Mouse (Mus musculus): ENCODE measurements around the gene Pfdn5. TPM values are rescaled to one million over a fixed set of nuclear protein-coding genes. Genes with fewer than 3 reads are reported as not detected.

Gene Pfdn5
- polyA plus RNA-seq (2014; fragmentation: Nextera tagmentation; extraction: Ambion mirVana) = 236 and 254 TPM in 2 replicates

GRCm38 (mm10) chr15:102326022-102326576 lies at the start of gene Pfdn5:
Gene Pfdn5, plus strand, starts transcription at chr15:102326116.
- under 1% methylated on average over 40 of the region's 40 CpGs for WGBS
- H3K36me3 ChIP-seq (ENCODE audit: control insufficient read depth, insufficient read depth, low read length) = peaks cover 28% of the 10 kb centered on the region

GRCm38 (mm10) chr15:102278726-102279091 lies 47.2 kb upstream of the Pfdn5 start:
- Histone ChIP-seq H3K27ac (ENCODE audit: low read depth, low read length) (peak overlapping the region; percentile 79), H3K9me3 (ENCODE audit: control insufficient read depth, low read length) (no peaks in the 10 kb centered on the region), H3K27me3 (replicated peaks; ENCODE audit: control insufficient read depth, insufficient read depth, low read length) (no peaks in the 10 kb centered on the region), H3K4me1 (replicated peaks; ENCODE audit: control insufficient read depth, insufficient read depth, low read length) (peaks cover 28% of the 10 kb centered on the region), H3K4me3 (ENCODE audit: low read depth, low read length) (peak overlapping the region; percentile 91), H3K36me3 (ENCODE audit: control insufficient read depth, insufficient read depth, low read length) (peaks cover 9% of the 10 kb centered on the region), H3K9ac (ENCODE audit: low read depth, low read length) (peak overlapping the region; percentile 84), H3K4me2 (peak overlapping the region; percentile 95)
- no peak for ATAC-seq (replicated peaks; ENCODE audit: low FRiP score)
- 17% methylated on average over 7 of the region's 7 CpGs for WGBS
- no peak for DNase-seq (ENCODE audit: low spot score)

More at GRCm38 (mm10) chr15:102326022-102326576, at the start of gene Pfdn5:
- peak; percentile 92 for ATAC-seq (replicated peaks; ENCODE audit: low FRiP score)
- H3K4me3 ChIP-seq (ENCODE audit: low read depth, low read length) = peak within 1 kb of the TSS; percentile 90
- H3K4me2 ChIP-seq = peak within 1 kb of the TSS; percentile 76
- H3K4me1 ChIP-seq (replicated peaks; ENCODE audit: control insufficient read depth, insufficient read depth, low read length) = peaks cover 5% of the 10 kb centered on the region; the same call in 1 of the 2 replicates
- H3K27ac ChIP-seq (ENCODE audit: low read depth, low read length) = peak within 1 kb of the TSS; percentile 64
- peak within 1 kb of the TSS; percentile 86 for H3K9ac ChIP-seq (ENCODE audit: low read depth, low read length)
- H3K27me3 ChIP-seq (replicated peaks; ENCODE audit: control insufficient read depth, insufficient read depth, low read length) = no peaks in the 10 kb centered on the region
- DNase-seq (ENCODE audit: low spot score) = peak; percentile 78
- H3K9me3 ChIP-seq (ENCODE audit: control insufficient read depth, low read length) = no peaks in the 10 kb centered on the region

DNA sequence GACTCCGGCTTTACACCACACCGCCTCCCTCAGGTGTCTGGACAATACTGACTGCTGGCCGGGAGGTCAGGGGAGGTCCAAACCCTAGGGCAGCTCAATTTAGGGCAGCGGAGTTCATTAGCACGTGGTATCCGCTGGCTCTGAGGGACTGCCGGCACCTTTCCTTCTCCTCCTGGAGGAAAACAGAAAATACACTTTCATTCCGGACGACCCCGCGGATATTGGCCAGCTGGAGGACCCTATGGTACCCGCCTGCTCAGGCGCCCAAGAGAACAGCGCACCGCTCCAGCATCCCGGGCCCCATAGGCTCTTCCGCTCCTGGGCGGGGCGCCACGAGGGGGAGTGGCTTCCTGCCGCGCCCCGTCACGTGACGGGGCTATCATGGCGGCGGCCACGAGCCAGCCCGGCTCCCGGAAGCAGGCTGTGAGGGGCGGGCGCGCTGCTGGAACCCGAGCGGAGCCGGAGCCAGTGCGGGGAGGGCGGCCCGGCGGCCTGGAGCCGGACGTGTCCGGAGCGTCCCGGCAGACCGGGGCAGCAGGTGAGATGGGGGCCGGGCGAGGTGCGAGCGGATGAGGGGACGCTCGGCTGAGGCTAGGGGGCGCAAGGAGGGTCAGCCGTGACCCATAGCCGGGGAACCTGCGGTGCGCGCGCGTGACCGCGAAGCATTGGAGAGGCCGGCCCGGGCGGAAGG lies 46.7 kb upstream of the Pfdn5 start, which contains the start of gene Mfsd5:
Mfsd5 (plus strand) TSS at position 363 of the 691 bp plus-strand sequence.
- Histone ChIP-seq H3K9me3 (ENCODE audit: control insufficient read depth, low read length) (no peaks in the 10 kb centered on the region), H3K4me2 (peak within 1 kb of the TSS; percentile 95), H3K4me3 (ENCODE audit: low read depth, low read length) (peak within 1 kb of the TSS; percentile 91), H3K4me1 (replicated peaks; ENCODE audit: control insufficient read depth, insufficient read depth, low read length) (peaks cover 32% of the 10 kb centered on the region), H3K27ac (ENCODE audit: low read depth, low read length) (peak within 1 kb of the TSS; percentile 79), H3K36me3 (ENCODE audit: control insufficient read depth, insufficient read depth, low read length) (peaks cover 9% of the 10 kb centered on the region), H3K27me3 (replicated peaks; ENCODE audit: control insufficient read depth, insufficient read depth, low read length) (no peaks in the 10 kb centered on the region), H3K9ac (ENCODE audit: low read depth, low read length) (peak within 1 kb of the TSS; percentile 84)
- DNase-seq (ENCODE audit: low spot score) (peak; percentile 91), ATAC-seq (replicated peaks; ENCODE audit: low FRiP score) (peak; percentile 93)
- WGBS = 1% methylated on average over 65 of the region's 65 CpGs

DNA sequence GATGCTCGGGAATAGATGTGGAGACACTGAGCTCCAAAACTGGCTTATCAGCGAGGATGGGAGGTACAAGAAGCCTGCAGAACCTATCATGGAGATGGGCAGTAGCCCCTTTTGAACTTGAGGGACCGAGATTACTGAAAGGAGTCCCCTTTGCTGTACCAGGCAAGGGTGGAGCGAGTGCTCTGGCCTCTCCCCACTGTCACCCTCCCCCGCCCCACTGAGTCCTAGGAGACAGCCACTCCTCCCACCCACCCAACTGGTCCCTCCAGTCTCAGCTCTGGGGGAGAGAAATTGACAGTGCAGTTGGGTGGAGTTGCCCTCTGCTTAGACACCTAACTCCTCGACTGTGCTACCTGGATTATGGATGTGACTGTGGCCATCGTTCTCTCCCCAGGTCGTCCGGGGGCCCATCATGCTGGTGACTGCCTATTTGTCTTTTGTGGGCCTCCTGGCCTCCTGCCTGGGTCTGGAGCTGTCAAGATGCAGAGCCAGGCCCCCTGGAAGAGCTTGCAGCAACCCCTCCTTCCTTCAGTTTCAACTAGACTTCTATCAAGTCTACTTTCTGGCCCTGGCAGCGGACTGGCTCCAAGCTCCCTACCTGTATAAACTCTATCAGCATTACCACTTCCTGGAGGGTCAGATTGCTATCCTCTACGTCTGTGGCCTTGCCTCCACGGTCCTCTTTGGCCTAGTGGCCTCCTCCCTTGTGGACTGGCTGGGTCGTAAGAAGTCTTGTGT lies 46.0 kb upstream of the Pfdn5 start:
- H3K4me1 ChIP-seq (replicated peaks; ENCODE audit: control insufficient read depth, insufficient read depth, low read length) = peaks cover 35% of the 10 kb centered on the region
- H3K9ac ChIP-seq (ENCODE audit: low read depth, low read length) = peak overlapping the region; percentile 84
- DNase-seq (ENCODE audit: low spot score) (no peak), ATAC-seq (replicated peaks; ENCODE audit: low FRiP score) (peak; percentile 23)
- no peaks in the 10 kb centered on the region for H3K9me3 ChIP-seq (ENCODE audit: control insufficient read depth, low read length)
- no peaks in the 10 kb centered on the region for H3K27me3 ChIP-seq (replicated peaks; ENCODE audit: control insufficient read depth, insufficient read depth, low read length)
- peak overlapping the region; percentile 95 for H3K4me2 ChIP-seq
- peaks cover 9% of the 10 kb centered on the region for H3K36me3 ChIP-seq (ENCODE audit: control insufficient read depth, insufficient read depth, low read length)
- H3K4me3 ChIP-seq (ENCODE audit: low read depth, low read length) = peak overlapping the region; percentile 91
- WGBS = 18% methylated on average over 13 of the region's 13 CpGs
- H3K27ac ChIP-seq (ENCODE audit: low read depth, low read length) = peak overlapping the region; percentile 79

GRCm38 (mm10) chr15:102280623-102281022 lies 45.3 kb upstream of the Pfdn5 start:
- peak overlapping the region; percentile 91; the same call in 1 of the 2 replicates for H3K4me3 ChIP-seq (ENCODE audit: low read depth, low read length)
- H3K9me3 ChIP-seq (ENCODE audit: control insufficient read depth, low read length) = no peaks in the 10 kb centered on the region
- WGBS = 90% methylated on average over 19 of the region's 19 CpGs
- DNase-seq (ENCODE audit: low spot score) = no peak
- peak overlapping the region; percentile 84 for H3K9ac ChIP-seq (ENCODE audit: low read depth, low read length)
- no peaks in the 10 kb centered on the region for H3K27me3 ChIP-seq (replicated peaks; ENCODE audit: control insufficient read depth, insufficient read depth, low read length)
- no peak for ATAC-seq (replicated peaks; ENCODE audit: low FRiP score)
- H3K4me2 ChIP-seq = peak overlapping the region; percentile 95
- peaks cover 9% of the 10 kb centered on the region for H3K36me3 ChIP-seq (ENCODE audit: control insufficient read depth, insufficient read depth, low read length)
- peaks cover 35% of the 10 kb centered on the region for H3K4me1 ChIP-seq (replicated peaks; ENCODE audit: control insufficient read depth, insufficient read depth, low read length)
- H3K27ac ChIP-seq (ENCODE audit: low read depth, low read length) = no peak overlapping the region

- Histone ChIP-seq H3K27ac (ENCODE audit: low read depth, low read length) (no peak overlapping the region; the same call in none of the 2 replicates), H3K36me3 (ENCODE audit: control insufficient read depth, insufficient read depth, low read length) (peaks cover 9% of the 10 kb centered on the region), H3K4me1 (replicated peaks; ENCODE audit: control insufficient read depth, insufficient read depth, low read length) (peaks cover 35% of the 10 kb centered on the region), H3K9ac (ENCODE audit: low read depth, low read length) (no peak overlapping the region), H3K9me3 (ENCODE audit: control insufficient read depth, low read length) (no peaks in the 10 kb centered on the region), H3K4me3 (ENCODE audit: low read depth, low read length) (0 out of 2 replicates have a peak overlapping the region, but pooled peaks have one; percentile 3), H3K27me3 (replicated peaks; ENCODE audit: control insufficient read depth, insufficient read depth, low read length) (no peaks in the 10 kb centered on the region), H3K4me2 (peak overlapping the region; percentile 36)
- ATAC-seq (replicated peaks; ENCODE audit: low FRiP score) (no peak), DNase-seq (ENCODE audit: low spot score) (no peak)
- WGBS = 47% methylated on average over 8 of the region's 8 CpGs
Measured at GRCm38 (mm10) chr15:102282463-102283292, 43.2 kb upstream of the Pfdn5 start.

DNA sequence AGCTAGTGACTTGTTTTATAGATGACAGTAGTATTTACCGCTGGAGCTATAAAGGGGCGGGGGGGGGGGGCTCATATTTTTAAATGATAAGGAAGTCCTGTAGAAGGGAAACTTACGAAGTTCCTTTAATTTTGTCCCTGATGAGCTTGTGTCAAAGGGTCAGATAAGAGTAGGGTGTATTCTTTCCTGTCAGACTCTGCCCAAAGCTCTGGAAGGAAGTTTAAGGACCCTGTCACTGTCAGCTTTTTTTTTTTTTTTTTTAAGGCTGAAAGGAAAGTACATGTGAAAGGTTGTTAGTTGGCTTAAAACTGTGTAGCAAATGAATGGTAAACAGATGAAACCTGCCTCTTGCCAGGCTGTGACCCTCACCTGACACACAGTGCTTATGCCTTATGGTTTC lies 42.3 kb upstream of the Pfdn5 start:
- Histone ChIP-seq H3K9me3 (ENCODE audit: control insufficient read depth, low read length) (no peaks in the 10 kb centered on the region), H3K27ac (ENCODE audit: low read depth, low read length) (no peak overlapping the region), H3K4me2 (no peak overlapping the region), H3K27me3 (replicated peaks; ENCODE audit: control insufficient read depth, insufficient read depth, low read length) (no peaks in the 10 kb centered on the region), H3K36me3 (ENCODE audit: control insufficient read depth, insufficient read depth, low read length) (peaks cover 9% of the 10 kb centered on the region), H3K4me1 (replicated peaks; ENCODE audit: control insufficient read depth, insufficient read depth, low read length) (peaks cover 34% of the 10 kb centered on the region), H3K9ac (ENCODE audit: low read depth, low read length) (no peak overlapping the region), H3K4me3 (ENCODE audit: low read depth, low read length) (no peak overlapping the region)
- DNase-seq (ENCODE audit: low spot score) (no peak), ATAC-seq (replicated peaks; ENCODE audit: low FRiP score) (no peak)
- 37% methylated on average over 3 of the region's 3 CpGs for WGBS

- DNase-seq (ENCODE audit: low spot score) (no peak), ATAC-seq (replicated peaks; ENCODE audit: low FRiP score) (peak; percentile 55; the same call in 1 of the 2 replicates)
- peaks cover 14% of the 10 kb centered on the region for H3K4me1 ChIP-seq (replicated peaks; ENCODE audit: control insufficient read depth, insufficient read depth, low read length)
Measured at GRCm38 (mm10) chr15:102287395-102287794, 38.5 kb upstream of the Pfdn5 start.

More at GRCm38 (mm10) chr15:102287395-102287794, 38.5 kb upstream of the Pfdn5 start:
- Histone ChIP-seq H3K4me2 (no peak overlapping the region), H3K9me3 (ENCODE audit: control insufficient read depth, low read length) (no peaks in the 10 kb centered on the region), H3K36me3 (ENCODE audit: control insufficient read depth, insufficient read depth, low read length) (no peaks in the 10 kb centered on the region), H3K27ac (ENCODE audit: low read depth, low read length) (no peak overlapping the region), H3K4me3 (ENCODE audit: low read depth, low read length) (no peak overlapping the region), H3K9ac (ENCODE audit: low read depth, low read length) (no peak overlapping the region), H3K27me3 (replicated peaks; ENCODE audit: control insufficient read depth, insufficient read depth, low read length) (no peaks in the 10 kb centered on the region)
